Comparison of ENCODE assay signal across 9 mouse cellular contexts in genomic region chr15:78844791-78845190, GRCm38 (mm10). TPM values are rescaled to one million over a fixed set of nuclear protein-coding genes. Genes with fewer than 3 reads are reported as not detected.
DNase-seq lines count a peak whose midpoint lies in the region; ATAC-seq lines count a peak whose summit lies in the region.
"Had no signal": no experiment of that assay in that cellular context is flagged by ENCODE, and none has a peak within 500 bp of the region (broad histone marks: within the 10 kb centered on the region; RNA-seq: fewer than 3 reads in every experiment).

No protein-coding gene starts in this region.

- intact Hi-C loops in heart, postnatal 25 days (cut with DNase I), result no loop called here

- peak overlapping the region; percentile 95 for H3K4me3 ChIP-seq in brown adipose tissue, adult 24 weeks (ENCODE audit: insufficient read depth, low read depth, low read length)
- peak overlapping the region; percentile 66 for H3K4me3 ChIP-seq in limb, embryonic 10.5 days
- no peak overlapping the region for H3K4me3 ChIP-seq in neural tube, embryonic 14.5 days (ENCODE audit: low read depth, low read length)

- peak overlapping the region; percentile 100 for H3K27ac ChIP-seq in brown adipose tissue, adult 24 weeks (replicated peaks; ENCODE audit: low read depth, low read length)
- peak overlapping the region; percentile 93 for H3K27ac ChIP-seq in limb, embryonic 10.5 days
- no peak overlapping the region for H3K27ac ChIP-seq in neural tube, embryonic 14.5 days (ENCODE audit: low read depth, low read length)

- H3K9me3 ChIP-seq in limb, embryonic 10.5 days (replicated peaks), result no peaks in the 10 kb centered on the region
- H3K9me3 ChIP-seq in neural tube, embryonic 14.5 days (ENCODE audit: control insufficient read depth, low read length), result no peaks in the 10 kb centered on the region

- DNase-seq in gastrocnemius, adult 18-20 months (ENCODE audit: low spot score), result peak; percentile 76
- DNase-seq in gastrocnemius, postnatal 10 days, result no peak
- peak; percentile 74 for DNase-seq in heart, postnatal 25 days (ENCODE audit: low spot score)
- no peak for DNase-seq in limb, embryonic 10.5 days (ENCODE audit: low spot score)
- no peak for DNase-seq in cerebellum, adult 9-10 months
- DNase-seq in cerebellum, adult 11-12 months, result no peak

- H3K36me3 ChIP-seq in limb, embryonic 10.5 days, result peaks cover 19% of the 10 kb centered on the region
- H3K36me3 ChIP-seq in neural tube, embryonic 14.5 days (ENCODE audit: control insufficient read depth, insufficient read depth, low read length), result no peaks in the 10 kb centered on the region

- 38% methylated on average over 9 of the region's 9 CpGs for WGBS in limb, embryonic 10.5 days
- 24% methylated on average over 9 of the region's 9 CpGs for WGBS in neural tube, embryonic 14.5 days

- no peak overlapping the region for H3K9ac ChIP-seq in neural tube, embryonic 14.5 days (replicated peaks; ENCODE audit: low read depth, low read length)

- ATAC-seq in neural tube, embryonic 14.5 days (ENCODE audit: low read depth), result no peak

- 0 out of 2 replicates have a peak overlapping the region, but pooled peaks have one; percentile 18 for H3K4me2 ChIP-seq in neural tube, embryonic 14.5 days (ENCODE audit: low read depth, low read length)

- peaks cover 22% of the 10 kb centered on the region for H3K4me1 ChIP-seq in brown adipose tissue, adult 24 weeks (ENCODE audit: control insufficient read depth, insufficient read depth, insufficient read length, low read length)
- peaks cover 69% of the 10 kb centered on the region for H3K4me1 ChIP-seq in limb, embryonic 10.5 days
- H3K4me1 ChIP-seq in neural tube, embryonic 14.5 days (ENCODE audit: control insufficient read depth, insufficient read depth, low read length), result peaks cover 18% of the 10 kb centered on the region; the same call in 1 of the 2 replicates

- H3K27me3 ChIP-seq in limb, embryonic 10.5 days (ENCODE audit: low read depth, poor library complexity, severe bottlenecking), result peaks cover 26% of the 10 kb centered on the region
- peaks cover 9% of the 10 kb centered on the region for H3K27me3 ChIP-seq in neural tube, embryonic 14.5 days (ENCODE audit: control insufficient read depth, insufficient read depth, low read length)

RNA-seq across cellular contexts. Expression of gene Cdc42ep1, which starts 2.4 kb away (rescaled TPM):
- total RNA-seq in gastrocnemius, adult 18-20 months (2021), result 1 to 10 TPM; 5.2 to 9.5 TPM
- total RNA-seq in gastrocnemius, postnatal 10 days (2021), result 10 to 100 TPM; 26.3 to 35.0 TPM
- polyA plus RNA-seq in brown adipose tissue, adult 24 weeks (2012; ENCODE audit: insufficient read depth, insufficient read length, missing spikeins), result 18.4 and 21.7 TPM in 2 replicates
- total RNA-seq in heart, postnatal 25 days (2021), result 10 to 100 TPM; 34.1 to 41.0 TPM
- polyA plus RNA-seq in limb, embryonic 10.5 days (2016; fragmentation: Nextera tagmentation; extraction: Ambion mirVana), result 18.8 and 22.0 TPM in 2 replicates
- polyA plus RNA-seq in neural tube, embryonic 14.5 days (2014; fragmentation: Nextera tagmentation; extraction: Ambion mirVana), result 4.6 and 7.7 TPM in 2 replicates

RNA-seq across cellular contexts. Expression of gene Lgals2, which starts 10.5 kb away (rescaled TPM):
- total RNA-seq in gastrocnemius, adult 18-20 months (2021), result not detected
- total RNA-seq in gastrocnemius, postnatal 10 days (2021), result not detected
- not detected in 2 replicates for polyA plus RNA-seq in brown adipose tissue, adult 24 weeks (2012; ENCODE audit: insufficient read depth, insufficient read length, missing spikeins)
- total RNA-seq in heart, postnatal 25 days (2021), result under 1 TPM; 0.62 to 0.64 TPM
- polyA plus RNA-seq in limb, embryonic 10.5 days (2016; fragmentation: Nextera tagmentation; extraction: Ambion mirVana), result not detected in 2 replicates
- polyA plus RNA-seq in neural tube, embryonic 14.5 days (2014; fragmentation: Nextera tagmentation; extraction: Ambion mirVana), result not detected in 2 replicates

RNA-seq across cellular contexts. Expression of gene Gga1, which starts 32.2 kb away (rescaled TPM):
- total RNA-seq in gastrocnemius, adult 18-20 months (2021), result 10 to 100 TPM; 42.8 to 46.6 TPM
- 10 to 100 TPM; 31.1 to 33.8 TPM for total RNA-seq in gastrocnemius, postnatal 10 days (2021)
- 23.7 and 29.1 TPM in 2 replicates for polyA plus RNA-seq in brown adipose tissue, adult 24 weeks (2012; ENCODE audit: insufficient read depth, insufficient read length, missing spikeins)
- total RNA-seq in heart, postnatal 25 days (2021), result 10 to 100 TPM; 41.6 to 43.8 TPM
- polyA plus RNA-seq in limb, embryonic 10.5 days (2016; fragmentation: Nextera tagmentation; extraction: Ambion mirVana), result 49.9 and 56.5 TPM in 2 replicates
- polyA plus RNA-seq in neural tube, embryonic 14.5 days (2014; fragmentation: Nextera tagmentation; extraction: Ambion mirVana), result 31.7 and 37.1 TPM in 2 replicates

RNA-seq across cellular contexts. Expression of gene Card10, which starts 41.9 kb away (rescaled TPM):
- 1 to 10 TPM; 4.1 to 6.5 TPM for total RNA-seq in gastrocnemius, adult 18-20 months (2021)
- 10 to 100 TPM in 1 of 2 experiments, 1 to 10 TPM in 1; 9.3 to 11.3 TPM for total RNA-seq in gastrocnemius, postnatal 10 days (2021)
- polyA plus RNA-seq in brown adipose tissue, adult 24 weeks (2012; ENCODE audit: insufficient read depth, insufficient read length, missing spikeins), result 3.9 and 4.8 TPM in 2 replicates
- total RNA-seq in heart, postnatal 25 days (2021), result 10 to 100 TPM; 14.8 to 18.3 TPM
- polyA plus RNA-seq in limb, embryonic 10.5 days (2016; fragmentation: Nextera tagmentation; extraction: Ambion mirVana), result 4.7 and 5.3 TPM in 2 replicates
- 1.8 and 2.2 TPM in 2 replicates for polyA plus RNA-seq in neural tube, embryonic 14.5 days (2014; fragmentation: Nextera tagmentation; extraction: Ambion mirVana)

RNA-seq across cellular contexts. Expression of gene Gm49510, which starts 54.7 kb away (rescaled TPM):
- total RNA-seq in gastrocnemius, adult 18-20 months (2021), result not detected
- total RNA-seq in gastrocnemius, postnatal 10 days (2021), result not detected
- not detected in 2 replicates for polyA plus RNA-seq in brown adipose tissue, adult 24 weeks (2012; ENCODE audit: insufficient read depth, insufficient read length, missing spikeins)
- under 1 TPM in 1 of 2 experiments, not detected in 1; 0.18 TPM for total RNA-seq in heart, postnatal 25 days (2021)
- polyA plus RNA-seq in limb, embryonic 10.5 days (2016; fragmentation: Nextera tagmentation; extraction: Ambion mirVana), result 0.13 and 0.51 TPM in 2 replicates
- polyA plus RNA-seq in neural tube, embryonic 14.5 days (2014; fragmentation: Nextera tagmentation; extraction: Ambion mirVana), result 0.21 TPM in 1 of 2 replicates, not detected in the other
- polyA plus RNA-seq: gonadal fat pad, adult 2 months had no signal

Comparison
In these comparisons a context has a peak if more than half of its experiments do, and no peak if none do; other contexts are left out.
1. DNase-seq: peak in gastrocnemius, adult 18-20 months (single experiment) and heart, postnatal 25 days (single experiment); none in gastrocnemius, postnatal 10 days (single experiment), limb, embryonic 10.5 days (single experiment), cerebellum, adult 9-10 months (single experiment) and cerebellum, adult 11-12 months (single experiment).